Mouse (Mus musculus) midbrain, embryonic 15.5 days (tissue): ENCODE data around the gene Wdr13. TPM values are rescaled to one million over a fixed set of nuclear protein-coding genes. Genes with fewer than 3 reads are reported as not detected.

ENCODE experiments used
- ATAC-seq: fragments of 200-750 bp; cut with Nextera tagmentation; replicated peaks from 2 replicates; pipeline ENCODE4 v1.8.0; 2017; ENCODE audit warnings: moderate TSS enrichment
- H3K27ac ChIP-seq: fragments of 300-500 bp; sonication (generic); 2 replicates; pipeline ENCODE4 v1.5.1; 2015; ENCODE audit warnings: mild to moderate bottlenecking, inconsistent platforms
- H3K27me3 ChIP-seq: fragments of 300-500 bp; sonication (generic); replicated peaks from 2 replicates; pipeline ENCODE4 v1.6.1; 2015; ENCODE audit warnings: inconsistent platforms
- H3K36me3 ChIP-seq: fragments of 300-500 bp; sonication (generic); replicated peaks from 2 replicates; pipeline ENCODE4 v1.6.1; 2015; ENCODE audit warnings: inconsistent platforms
- H3K4me1 ChIP-seq: fragments of 300-500 bp; sonication (generic); 2 replicates; pipeline ENCODE4 v1.6.1; 2015; ENCODE audit warnings: inconsistent platforms
- H3K4me2 ChIP-seq: fragments of 300-500 bp; sonication (generic); 2 replicates; pipeline ENCODE4 v1.6.1; 2015; ENCODE audit warnings: inconsistent platforms, mild to moderate bottlenecking, moderate library complexity
- H3K4me3 ChIP-seq: fragments of 300-500 bp; sonication (generic); 2 replicates; pipeline ENCODE4 v1.5.1; 2015; ENCODE audit warnings: mild to moderate bottlenecking, inconsistent platforms
- H3K9ac ChIP-seq: fragments of 300-500 bp; sonication (generic); 2 replicates; pipeline ENCODE4 v1.6.1; 2015; ENCODE audit warnings: mild to moderate bottlenecking, inconsistent platforms
- H3K9me3 ChIP-seq: fragments of 300-500 bp; sonication (generic); 2 replicates; pipeline ENCODE4 v1.6.1; 2016; ENCODE audit warnings: inconsistent platforms
- WGBS: fragments of 180-500 bp; shearing (Covaris S2); methylation state at CpG from one replicate; pipeline ENCODE4 v1.1.7; 2015; ENCODE audit warnings: mixed read lengths; 5-methylcytosine and 5-hydroxymethylcytosine counted together
- polyA plus RNA-seq: library from polyadenylated mRNA; unstranded; fragments of >200 nt; fragmentation: Nextera tagmentation; extraction: Ambion mirVana; gene quantifications from 2 replicates; pipeline ENCODE4 v1.2.1, GENCODE M21; 2015

Wdr13 gene
- 67.6 and 72.9 TPM in 2 replicates for polyA plus RNA-seq

DNA sequence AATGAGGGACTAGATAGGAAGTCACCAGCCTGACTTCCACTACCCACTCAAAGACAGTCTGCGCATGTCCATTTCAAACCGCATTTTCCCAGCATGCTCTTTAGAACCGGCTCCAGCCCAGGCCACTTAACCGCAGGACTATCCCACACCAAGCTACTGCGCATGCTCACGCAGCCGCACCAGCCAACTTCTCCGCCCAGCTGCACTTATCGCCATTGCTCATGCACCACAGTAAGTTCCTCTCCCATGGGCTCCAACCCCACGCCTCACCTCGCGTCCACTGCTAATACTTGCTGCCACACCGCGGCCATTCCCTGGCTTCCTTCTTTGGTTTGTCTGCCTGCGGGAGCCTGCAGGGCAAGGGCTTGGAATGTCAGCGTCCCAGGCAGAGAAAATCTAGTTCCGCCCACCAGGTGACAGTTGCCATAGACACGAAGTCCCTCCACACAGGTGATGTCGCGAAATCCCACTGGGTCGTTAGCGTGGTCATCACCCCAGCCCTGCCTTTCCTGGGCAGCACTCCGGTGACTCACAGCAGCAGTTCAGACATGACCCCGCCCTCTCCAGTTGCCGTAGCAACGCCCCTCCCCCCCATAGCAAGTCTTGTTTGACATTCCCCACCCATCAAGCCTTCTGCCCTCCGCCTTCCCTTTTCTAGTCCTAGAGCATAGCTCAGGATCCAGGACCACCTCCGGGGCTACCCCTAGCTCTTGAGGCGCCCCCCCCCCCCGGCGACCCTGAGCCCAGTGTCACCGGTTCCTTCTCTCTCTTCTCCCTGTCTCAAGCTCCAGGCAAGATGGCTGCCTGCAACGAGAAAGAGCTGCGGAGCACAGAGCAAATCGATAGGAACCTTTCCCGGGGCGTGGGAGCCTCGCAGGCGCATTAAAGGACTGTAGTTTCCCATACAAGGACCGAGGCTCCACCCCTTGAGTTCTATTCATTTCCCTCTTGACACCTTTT lies at the start of gene Wdr13:
TSS of gene Wdr13 (minus strand) at position 876 of the 960 bp plus-strand sequence.
- Histone ChIP-seq H3K27ac (peak within 1 kb of the TSS; percentile 96), H3K4me1 (peaks cover 5% of the 10 kb centered on the region), H3K27me3 (no peaks in the 10 kb centered on the region), H3K36me3 (no peaks in the 10 kb centered on the region; the same call in 1 of the 2 replicates), H3K4me3 (peak within 1 kb of the TSS; percentile 55), H3K4me2 (peak within 1 kb of the TSS; percentile 50), H3K9ac (peak within 1 kb of the TSS; percentile 54), H3K9me3 (no peaks in the 10 kb centered on the region)
- WGBS: 18% methylated on average over 39 of the region's 40 CpGs
- peak; percentile 91 for ATAC-seq

DNA sequence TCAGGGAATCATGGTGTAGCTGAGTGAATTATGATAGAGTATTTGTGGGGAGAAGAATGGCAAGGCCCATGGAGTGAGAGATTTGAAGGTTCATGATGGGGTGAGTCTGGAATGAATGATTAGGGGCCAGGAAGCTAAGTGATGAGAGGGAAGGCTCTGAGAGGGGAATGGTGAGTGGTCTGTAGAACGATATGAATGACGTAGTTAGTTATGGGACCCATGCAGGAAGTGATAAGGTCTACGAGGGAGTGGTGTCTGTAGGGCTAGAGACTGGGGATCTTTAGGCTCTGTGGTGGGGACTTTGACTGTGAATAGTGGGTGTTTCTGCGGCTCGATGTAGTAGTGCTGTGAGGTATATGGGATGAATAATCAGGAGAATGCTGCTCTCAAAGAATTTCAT lies 47.0 kb upstream of the Wdr13 start:
- no peak for ATAC-seq
- Histone ChIP-seq H3K9me3 (no peaks in the 10 kb centered on the region), H3K36me3 (no peaks in the 10 kb centered on the region), H3K27me3 (no peaks in the 10 kb centered on the region), H3K9ac (no peak overlapping the region), H3K4me1 (peaks cover 5% of the 10 kb centered on the region), H3K4me3 (no peak overlapping the region), H3K4me2 (no peak overlapping the region), H3K27ac (no peak overlapping the region)
- 91% methylated on average over 5 of the region's 5 CpGs for WGBS

DNA sequence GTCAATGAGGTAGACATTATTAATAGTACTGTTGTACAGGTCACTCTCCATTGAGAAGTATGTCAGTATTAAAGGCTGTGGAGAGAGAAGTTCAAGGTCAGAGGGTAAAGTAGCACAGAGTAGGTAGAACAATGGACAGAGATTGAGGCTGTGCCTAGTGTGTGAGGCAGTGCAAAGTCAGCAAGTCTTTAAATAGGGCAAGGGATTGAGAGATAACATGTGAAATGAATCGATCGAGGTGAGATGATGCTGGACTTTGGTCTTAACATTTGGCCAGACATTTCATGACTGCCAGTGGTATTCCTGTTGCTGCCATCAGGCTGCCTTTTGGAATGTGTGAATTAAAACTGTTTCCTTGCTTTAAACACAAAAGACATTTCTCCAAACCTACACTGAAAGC lies 46.2 kb upstream of the Wdr13 start:
- H3K4me2 ChIP-seq: no peak overlapping the region
- no peak for ATAC-seq
- H3K27me3 ChIP-seq: no peaks in the 10 kb centered on the region
- H3K4me1 ChIP-seq: peaks cover 7% of the 10 kb centered on the region
- no peaks in the 10 kb centered on the region for H3K36me3 ChIP-seq
- 90% methylated on average over 2 of the region's 2 CpGs for WGBS
- H3K9ac ChIP-seq: no peak overlapping the region
- H3K4me3 ChIP-seq: no peak overlapping the region
- H3K27ac ChIP-seq: no peak overlapping the region
- H3K9me3 ChIP-seq: no peaks in the 10 kb centered on the region

DNA sequence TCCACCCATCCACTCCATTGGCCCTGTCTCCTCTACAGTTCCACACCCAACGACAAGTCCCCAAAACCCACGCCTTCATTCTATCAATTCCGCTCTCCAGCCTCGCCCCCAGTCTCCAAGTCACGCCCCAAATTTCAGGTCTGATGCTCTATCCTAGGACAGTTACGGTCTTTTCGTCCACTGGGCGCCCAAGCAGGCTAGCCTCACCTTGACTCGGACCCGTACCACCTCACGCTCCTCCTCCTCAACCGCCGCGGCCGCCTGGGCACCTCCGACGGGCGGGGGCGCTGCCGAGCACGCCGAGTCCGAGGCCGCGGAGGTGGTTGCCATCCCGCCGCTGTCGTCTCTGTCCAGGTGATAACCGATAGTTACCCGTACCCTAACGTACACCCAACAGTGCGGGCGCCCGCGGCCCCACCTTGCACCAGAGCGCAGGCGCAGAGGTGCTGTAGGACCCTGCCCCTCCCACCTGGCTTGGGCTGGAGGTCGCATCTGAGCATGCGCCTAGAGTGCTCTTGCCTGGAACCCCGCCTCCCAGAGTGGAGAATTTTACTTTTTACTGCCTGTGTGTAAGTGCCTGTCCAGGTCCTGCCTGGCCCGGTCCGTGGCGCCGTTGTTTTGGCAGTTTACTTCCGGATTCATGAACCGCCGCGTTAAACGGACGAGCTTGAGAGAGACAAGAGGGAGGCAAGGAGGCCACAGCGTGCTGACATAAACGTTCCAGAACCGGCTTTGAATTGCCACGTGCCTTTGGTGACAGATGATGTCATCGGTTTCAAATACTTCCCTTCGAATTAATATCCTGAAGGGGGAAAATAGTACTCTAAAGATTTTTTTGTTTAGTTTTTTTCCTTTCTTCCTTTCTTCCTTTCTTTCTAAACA lies 43.1 kb upstream of the Wdr13 start, which contains the start of gene Tbc1d25:
TSS of gene Tbc1d25 (minus strand) at position 678 of the 882 bp plus-strand sequence.
- Histone ChIP-seq H3K4me3 (peak within 1 kb of the TSS; percentile 65), H3K27ac (peak within 1 kb of the TSS; percentile 71), H3K4me1 (peaks cover 7% of the 10 kb centered on the region), H3K27me3 (no peaks in the 10 kb centered on the region), H3K4me2 (peak within 1 kb of the TSS; percentile 53), H3K9me3 (no peaks in the 10 kb centered on the region), H3K36me3 (no peaks in the 10 kb centered on the region), H3K9ac (peak within 1 kb of the TSS; percentile 59)
- peak; percentile 96 for ATAC-seq
- 11% methylated on average over 56 of the region's 56 CpGs for WGBS

DNA sequence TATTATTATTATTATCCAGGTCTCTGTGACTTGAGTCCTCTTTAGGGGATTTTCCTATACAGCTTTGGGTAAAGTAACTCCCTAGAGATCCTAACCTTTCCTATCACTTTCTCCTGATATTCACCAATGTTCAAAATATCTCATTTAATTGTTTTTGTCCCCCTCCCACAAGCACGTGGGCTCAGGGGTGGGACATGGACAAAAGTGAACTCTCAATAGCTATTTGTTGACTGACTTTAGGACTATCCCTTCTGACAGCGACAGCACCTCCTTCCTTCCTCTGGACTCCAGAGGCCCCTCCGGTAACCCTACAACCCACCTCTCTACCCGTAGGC lies 42.4 kb upstream of the Wdr13 start:
- H3K4me2 ChIP-seq: peak overlapping the region; percentile 53
- H3K36me3 ChIP-seq: no peaks in the 10 kb centered on the region
- peaks cover 7% of the 10 kb centered on the region for H3K4me1 ChIP-seq
- ATAC-seq: no peak
- peak overlapping the region; percentile 65 for H3K4me3 ChIP-seq
- no peak overlapping the region for H3K27ac ChIP-seq
- no peaks in the 10 kb centered on the region for H3K9me3 ChIP-seq
- H3K27me3 ChIP-seq: no peaks in the 10 kb centered on the region
- 27% methylated on average over 4 of the region's 4 CpGs for WGBS
- H3K9ac ChIP-seq: peak overlapping the region; percentile 59

DNA sequence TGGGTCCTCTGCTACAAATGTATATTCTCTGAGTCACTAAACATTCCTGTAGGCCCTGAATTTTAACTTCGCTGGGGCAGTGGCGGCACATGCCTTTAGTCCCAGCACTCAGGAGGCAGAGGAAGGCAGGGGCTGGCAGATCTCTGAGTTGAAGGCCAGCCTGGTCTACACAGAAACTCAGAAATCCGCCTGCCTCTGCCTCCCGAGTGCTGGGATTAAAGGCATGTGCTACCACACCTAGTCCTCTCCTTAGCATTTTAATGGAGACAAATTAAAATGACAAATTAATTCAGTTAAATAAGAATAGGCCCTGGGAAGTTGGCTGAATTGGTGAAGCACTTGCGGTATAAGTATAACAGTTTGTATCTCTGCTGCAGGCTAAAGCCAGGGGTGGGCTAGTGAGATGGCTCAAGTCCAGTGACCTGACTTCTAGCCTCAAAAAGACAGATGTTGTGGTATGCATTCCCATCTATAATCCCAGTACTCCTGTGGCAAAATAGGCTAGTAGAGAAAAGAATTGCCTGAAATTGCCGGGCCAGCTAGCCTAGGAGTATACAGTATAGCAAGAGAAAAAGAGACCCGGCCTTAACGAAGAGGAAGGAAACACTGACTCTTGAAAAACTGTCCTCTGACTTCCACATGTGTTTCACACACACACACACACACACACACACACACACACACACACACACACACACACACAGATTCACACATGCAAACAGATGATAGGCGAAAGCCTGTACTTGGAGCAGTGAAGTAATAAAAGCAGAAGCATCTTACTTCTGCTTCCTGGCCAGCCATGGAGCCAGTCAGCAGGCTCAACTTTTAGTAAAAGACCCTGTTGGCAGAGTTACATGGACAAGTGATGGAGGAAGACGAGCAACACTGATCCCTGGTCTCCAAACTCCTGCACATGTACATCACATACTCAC lies 35.3 kb upstream of the Wdr13 start:
- no peak for ATAC-seq
- Histone ChIP-seq H3K27me3 (no peaks in the 10 kb centered on the region), H3K36me3 (no peaks in the 10 kb centered on the region), H3K4me1 (no peaks in the 10 kb centered on the region), H3K9ac (no peak overlapping the region), H3K4me2 (no peak overlapping the region), H3K4me3 (no peak overlapping the region), H3K9me3 (no peaks in the 10 kb centered on the region), H3K27ac (no peak overlapping the region)
- WGBS: 92% methylated on average over 10 of the region's 10 CpGs

DNA sequence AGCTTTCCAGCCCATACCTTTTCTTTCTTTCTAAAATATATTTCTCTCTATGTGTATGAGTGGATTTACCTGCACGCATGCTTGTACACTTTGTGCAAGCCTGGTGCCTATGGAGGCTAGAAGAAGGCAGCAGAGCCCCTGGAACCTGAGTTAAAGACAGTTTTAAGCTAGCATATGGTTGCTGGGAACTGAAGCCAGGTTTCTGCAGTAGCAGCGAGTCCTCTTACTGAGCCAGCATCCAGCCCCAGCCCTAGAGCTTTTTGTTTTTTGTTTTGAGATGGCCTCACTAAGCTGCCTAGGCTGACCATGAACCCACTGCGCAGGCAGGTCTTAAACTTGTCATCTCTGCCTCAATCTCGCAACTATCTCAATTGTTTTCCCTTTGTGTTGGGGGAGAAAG lies 31.8 kb upstream of the Wdr13 start:
- Histone ChIP-seq H3K4me3 (no peak overlapping the region), H3K9me3 (no peaks in the 10 kb centered on the region), H3K27me3 (no peaks in the 10 kb centered on the region), H3K36me3 (no peaks in the 10 kb centered on the region), H3K27ac (no peak overlapping the region), H3K9ac (no peak overlapping the region), H3K4me1 (no peaks in the 10 kb centered on the region), H3K4me2 (no peak overlapping the region)
- WGBS: 90% methylated on average over 4 of the region's 4 CpGs
- no peak for ATAC-seq

DNA sequence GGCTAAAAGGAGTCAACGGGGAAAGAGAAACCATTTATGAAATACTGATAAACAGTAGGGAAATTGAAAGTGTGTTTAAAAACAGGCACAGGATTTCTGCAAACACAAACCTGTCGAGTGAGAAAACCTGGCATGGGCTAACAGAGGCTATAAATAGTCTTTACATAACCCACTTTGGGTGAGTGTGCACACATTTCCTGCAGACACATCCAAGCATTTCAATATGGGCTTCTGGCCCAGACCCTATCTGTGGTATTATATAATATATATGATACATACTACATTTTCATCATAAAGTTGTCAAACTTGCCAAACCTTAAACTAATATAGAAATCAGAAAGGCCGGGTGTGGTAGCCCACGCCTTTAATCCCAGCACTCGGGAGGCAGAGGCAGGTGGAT lies 30.4 kb upstream of the Wdr13 start:
- 89% methylated on average over 5 of the region's 5 CpGs for WGBS
- H3K36me3 ChIP-seq: no peaks in the 10 kb centered on the region
- H3K9ac ChIP-seq: no peak overlapping the region
- H3K4me1 ChIP-seq: no peaks in the 10 kb centered on the region
- ATAC-seq: no peak
- no peaks in the 10 kb centered on the region for H3K27me3 ChIP-seq
- no peak overlapping the region for H3K4me3 ChIP-seq
- no peak overlapping the region for H3K27ac ChIP-seq
- H3K4me2 ChIP-seq: no peak overlapping the region
- H3K9me3 ChIP-seq: no peaks in the 10 kb centered on the region

DNA sequence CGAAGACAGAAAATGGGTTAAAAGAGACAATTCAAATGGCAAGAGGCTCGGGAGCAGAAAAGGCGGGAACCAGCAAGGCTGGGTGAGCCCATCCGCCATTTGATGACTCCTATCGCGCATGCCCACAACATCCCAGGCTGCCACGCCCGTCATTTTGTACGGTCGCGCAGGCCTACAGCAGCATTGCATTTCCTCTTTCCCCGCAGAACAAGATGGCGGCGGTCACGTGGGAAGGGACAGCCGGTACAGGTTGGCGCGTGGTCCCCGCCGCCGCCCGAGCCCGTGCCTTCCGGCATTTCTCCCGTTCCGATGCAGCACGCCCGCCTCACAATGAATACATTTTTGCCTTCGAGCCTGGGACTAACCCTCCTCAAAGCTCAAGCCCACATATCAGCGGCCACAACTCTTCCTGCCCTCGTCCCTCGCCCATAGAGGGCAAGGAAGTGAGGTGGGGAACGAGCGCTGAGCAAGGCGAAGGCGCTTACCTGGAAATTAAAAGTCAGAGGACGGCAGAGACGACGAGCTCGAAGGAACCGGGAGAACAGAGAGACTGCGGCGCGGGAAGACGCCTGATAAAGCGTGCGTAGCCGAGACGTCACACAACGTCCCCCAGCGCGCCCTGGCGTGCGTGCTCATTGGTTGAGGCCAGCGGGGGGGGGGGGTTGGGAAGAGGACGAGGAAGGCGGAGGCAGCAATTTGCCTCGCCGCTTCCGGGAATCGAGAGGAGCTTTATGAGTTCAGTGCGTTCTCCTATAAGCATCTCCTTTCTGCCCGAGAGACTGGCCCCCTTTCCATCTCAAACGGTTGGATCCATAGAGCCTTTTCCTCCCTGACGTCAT lies 12.7 kb upstream of the Wdr13 start, which contains the start of gene Rbm3:
TSS of gene Rbm3 (minus strand) at position 728 of the 839 bp plus-strand sequence.
- peak within 1 kb of the TSS; percentile 95 for H3K27ac ChIP-seq
- H3K36me3 ChIP-seq: no peaks in the 10 kb centered on the region; the same call in 1 of the 2 replicates
- no peaks in the 10 kb centered on the region for H3K9me3 ChIP-seq
- peaks cover 10% of the 10 kb centered on the region for H3K4me1 ChIP-seq
- no peaks in the 10 kb centered on the region for H3K27me3 ChIP-seq
- ATAC-seq: peak; percentile 97
- peak within 1 kb of the TSS; percentile 68 for H3K4me2 ChIP-seq
- peak within 1 kb of the TSS; percentile 64 for H3K4me3 ChIP-seq
- H3K9ac ChIP-seq: peak within 1 kb of the TSS; percentile 81
- 27% methylated on average over 65 of the region's 65 CpGs for WGBS

DNA sequence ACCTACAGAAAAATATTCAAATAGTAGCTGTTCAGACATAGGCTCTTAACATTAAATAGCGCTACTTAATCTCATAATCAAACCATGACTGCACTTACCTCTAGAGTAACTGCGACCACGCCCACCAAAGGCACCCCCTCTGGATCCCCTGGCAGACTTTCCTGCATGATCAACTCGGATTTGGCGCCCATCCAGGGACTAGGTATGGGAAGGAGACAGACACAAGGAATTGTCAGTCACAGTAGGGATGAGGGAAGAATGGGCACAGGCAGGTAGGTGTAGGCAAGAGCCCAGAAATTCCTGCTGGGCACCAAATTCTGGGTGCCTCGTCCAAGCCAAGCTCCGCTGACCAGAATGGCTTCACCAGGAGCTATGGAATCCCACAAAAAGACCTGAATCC lies 11.1 kb upstream of the Wdr13 start:
- no peak overlapping the region for H3K27ac ChIP-seq
- H3K27me3 ChIP-seq: no peaks in the 10 kb centered on the region
- WGBS: 74% methylated on average over 7 of the region's 7 CpGs
- H3K9me3 ChIP-seq: no peaks in the 10 kb centered on the region
- H3K36me3 ChIP-seq: no peaks in the 10 kb centered on the region; the same call in 1 of the 2 replicates
- ATAC-seq: no peak
- peaks cover 10% of the 10 kb centered on the region for H3K4me1 ChIP-seq
- peak overlapping the region; percentile 64 for H3K4me3 ChIP-seq
- 0 out of 2 replicates have a peak overlapping the region, but pooled peaks have one; percentile 81 for H3K9ac ChIP-seq
- peak overlapping the region; percentile 68 for H3K4me2 ChIP-seq

DNA sequence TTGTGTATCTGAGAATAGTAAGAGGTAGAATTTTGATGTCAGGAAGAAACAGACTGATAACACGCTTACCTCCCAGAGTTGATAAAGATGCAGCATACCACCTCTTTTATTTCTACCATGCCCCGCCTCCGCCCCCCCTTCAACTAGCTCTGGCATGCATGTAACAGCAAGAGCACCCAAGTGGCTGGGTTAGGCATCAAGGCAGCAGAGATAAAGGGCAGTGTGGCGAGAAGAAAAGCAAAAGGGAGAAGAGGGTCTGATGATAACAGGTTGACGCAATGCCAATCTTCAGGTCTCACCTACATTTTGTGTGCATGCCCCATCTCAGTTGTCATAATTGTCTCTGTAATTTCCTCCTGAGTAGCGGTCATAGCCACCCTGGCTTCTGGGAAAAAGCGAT lies 10.3 kb upstream of the Wdr13 start:
- ATAC-seq: no peak
- H3K4me2 ChIP-seq: no peak overlapping the region

More for the DNA sequence above, 10.3 kb upstream of the Wdr13 start:
- no peak overlapping the region for H3K4me3 ChIP-seq
- H3K9me3 ChIP-seq: no peaks in the 10 kb centered on the region
- WGBS: 85% methylated on average over 7 of the region's 7 CpGs
- no peaks in the 10 kb centered on the region for H3K27me3 ChIP-seq
- H3K36me3 ChIP-seq: no peaks in the 10 kb centered on the region; the same call in 1 of the 2 replicates
- H3K9ac ChIP-seq: no peak overlapping the region
- H3K27ac ChIP-seq: no peak overlapping the region
- peaks cover 10% of the 10 kb centered on the region for H3K4me1 ChIP-seq
